Mouse (Mus musculus): Measurements from ENCODE around the gene 4930562C15Rik. TPM values are rescaled to one million over a fixed set of nuclear protein-coding genes. Genes with fewer than 3 reads are reported as not detected.

The 4930562C15Rik gene
- total and polyA plus RNA-seq, 3 experiments, result 0.12 to 0.21 TPM; not detected in 1

DNA sequence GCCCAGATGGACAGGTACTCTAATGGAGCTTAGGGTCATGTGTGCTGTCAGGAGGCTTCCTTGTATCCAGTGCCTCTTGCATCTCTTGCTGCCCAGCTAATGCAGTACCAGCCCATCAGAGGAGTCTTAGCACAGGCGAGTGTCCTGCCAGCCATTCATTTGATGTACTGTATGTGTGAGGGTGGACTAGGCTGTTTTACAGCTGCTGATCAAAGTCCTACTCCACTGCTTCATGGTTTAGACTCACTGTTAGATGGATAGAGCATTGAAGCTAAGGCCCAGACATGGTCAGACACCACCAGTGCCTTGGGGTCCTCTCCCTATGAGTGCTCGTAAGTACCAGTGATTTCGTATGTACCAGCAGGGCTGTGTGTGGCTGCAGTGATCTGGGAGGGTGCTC, 69.7 kb downstream of the 4930562C15Rik start:
- Histone ChIP-seq H3K4me1 (ENCODE audit: control insufficient read depth in 1 of 2, insufficient read depth in 2 of 2, low read length in 2 of 2) (no peaks in the 10 kb centered on the region), H3K4me3 (ENCODE audit: control insufficient read depth in 1 of 2, insufficient read depth in 1 of 2, low read depth in 2 of 2, low read length in 2 of 2) (no peak overlapping the region)

DNA sequence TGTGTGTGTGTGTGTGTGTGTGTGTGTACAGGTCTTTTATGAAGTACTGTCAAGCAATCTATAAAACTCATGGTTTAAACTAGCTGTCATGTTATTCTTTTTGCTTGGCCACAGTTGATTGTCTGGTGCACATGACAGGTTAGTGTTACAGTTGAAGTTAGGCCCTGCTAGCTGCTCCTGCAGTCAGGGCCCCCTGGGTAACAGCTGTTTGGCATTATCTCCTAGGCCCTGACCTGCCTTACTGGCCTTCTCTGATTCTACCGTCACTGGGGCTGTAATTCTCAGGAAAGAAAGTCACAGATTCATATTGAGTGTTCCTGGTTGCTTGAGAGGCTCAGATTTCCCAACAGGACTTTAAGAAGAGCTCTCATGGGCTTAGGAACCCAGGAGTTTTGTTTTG, 70.4 kb downstream of the 4930562C15Rik start:
- Histone ChIP-seq H3K4me1 (ENCODE audit: control insufficient read depth in 1 of 2, insufficient read depth in 2 of 2, low read length in 2 of 2) (no peaks in the 10 kb centered on the region), H3K4me3 (ENCODE audit: control insufficient read depth in 1 of 2, insufficient read depth in 1 of 2, low read depth in 2 of 2, low read length in 2 of 2) (no peak overlapping the region), H3K9me3 (replicated peaks; ENCODE audit: insufficient read depth, low read length) (no peaks in the 10 kb centered on the region), H3K79me2 (ENCODE audit: control insufficient read depth, insufficient read depth, low read length, poor library complexity) (no peaks in the 10 kb centered on the region), H3K27ac (ENCODE audit: control insufficient read depth, low read depth, low read length) (no peak overlapping the region), H3K27me3 (ENCODE audit: control insufficient read depth in 1 of 2, insufficient read depth in 2 of 2, low read length in 2 of 2) (no peaks in the 10 kb centered on the region), H3K36me3 (ENCODE audit: control insufficient read depth in 1 of 2, insufficient read depth in 2 of 2, low read length in 2 of 2) (no peaks in the 10 kb centered on the region; a peak in 1 of 4 replicates), H3K9ac (ENCODE audit: control insufficient read depth, low read depth, low read length, poor library complexity, severe bottlenecking) (no peak overlapping the region)
- no peak for DNase-seq (ENCODE audit: low read depth, low spot score)
- TF ChIP-seq MAX (IDR thresholded peaks at IDR 0.05; ENCODE audit: low read length) (no peak), TAL1 (IDR thresholded peaks at IDR 0.05; ENCODE audit: low read length) (no peak), GABPA (IDR thresholded peaks at IDR 0.05; ENCODE audit: low read depth, low read length) (no peak), JUND (IDR thresholded peaks at IDR 0.05; ENCODE audit: low read depth, low read length) (no peak), ZKSCAN1 (IDR thresholded peaks at IDR 0.05; ENCODE audit: low read depth, low read length) (no peak), MEF2A (IDR thresholded peaks at IDR 0.05; ENCODE audit: extremely low read depth, insufficient replicate concordance, low read depth, low read length, poor library complexity, severe bottlenecking) (no peak), POLR2AphosphoS2 (IDR thresholded peaks at IDR 0.05; ENCODE audit: low read length) (no peak), RCOR1 (IDR thresholded peaks at IDR 0.05; ENCODE audit: low read depth, low read length) (no peak), RAD21 (IDR thresholded peaks at IDR 0.05; ENCODE audit: low read depth, low read length) (no peak), ETS1 (IDR thresholded peaks at IDR 0.05; ENCODE audit: low read depth, low read length) (no peak), POLR2A (IDR thresholded peaks at IDR 0.05; ENCODE audit: control insufficient read depth in 1 of 2, insufficient read depth in 1 of 2, low read depth in 1 of 2, low read length in 2 of 2, poor library complexity in 1 of 2) (no peak), EP300 (IDR thresholded peaks at IDR 0.05; ENCODE audit: low read depth in 1 of 2, low read length in 2 of 2) (no peak), ZNF384 (IDR thresholded peaks at IDR 0.05; ENCODE audit: low read depth, low read length) (no peak), HCFC1 (IDR thresholded peaks at IDR 0.05; ENCODE audit: low read depth, low read length) (no peak), POLR2AphosphoS5 (IDR thresholded peaks at IDR 0.05; ENCODE audit: borderline replicate concordance, low read depth, low read length) (no peak), SMC3 (IDR thresholded peaks at IDR 0.05; ENCODE audit: low read depth, low read length) (no peak), GATA1 (IDR thresholded peaks at IDR 0.05; ENCODE audit: low read depth, low read length) (no peak), KAT2A (conservative IDR thresholded peaks at IDR 0.05; ENCODE audit: low read depth, low read length) (no peak)

More for the DNA sequence above, 69.7 kb downstream of the 4930562C15Rik start:
- Histone ChIP-seq H3K79me2 (ENCODE audit: control insufficient read depth, insufficient read depth, low read length, poor library complexity) (no peaks in the 10 kb centered on the region), H3K9ac (ENCODE audit: control insufficient read depth, low read depth, low read length, poor library complexity, severe bottlenecking) (no peak overlapping the region), H3K27ac (ENCODE audit: control insufficient read depth, low read depth, low read length) (no peak overlapping the region), H3K27me3 (ENCODE audit: control insufficient read depth in 1 of 2, insufficient read depth in 2 of 2, low read length in 2 of 2) (no peaks in the 10 kb centered on the region), H3K9me3 (replicated peaks; ENCODE audit: insufficient read depth, low read length) (no peaks in the 10 kb centered on the region), H3K36me3 (ENCODE audit: control insufficient read depth in 1 of 2, insufficient read depth in 2 of 2, low read length in 2 of 2) (no peaks in the 10 kb centered on the region; a peak in 1 of 4 replicates)
- TF ChIP-seq RAD21 (IDR thresholded peaks at IDR 0.05; ENCODE audit: low read depth, low read length) (no peak), JUND (IDR thresholded peaks at IDR 0.05; ENCODE audit: low read depth, low read length) (no peak), BHLHE40 (IDR thresholded peaks at IDR 0.05; ENCODE audit: borderline replicate concordance, low read depth, low read length) (no peak), USF2 (IDR thresholded peaks at IDR 0.05; ENCODE audit: borderline replicate concordance in 1 of 2, insufficient read depth in 1 of 2, low read depth in 1 of 2, low read length in 2 of 2) (no peak), POLR2A (IDR thresholded peaks at IDR 0.05; ENCODE audit: control insufficient read depth in 1 of 2, insufficient read depth in 1 of 2, low read depth in 1 of 2, low read length in 2 of 2, poor library complexity in 1 of 2) (no peak), UBTF (IDR thresholded peaks at IDR 0.05; ENCODE audit: borderline replicate concordance, insufficient read depth, low read depth, low read length) (no peak), POLR2AphosphoS5 (IDR thresholded peaks at IDR 0.05; ENCODE audit: borderline replicate concordance, low read depth, low read length) (no peak)
- no peak for DNase-seq (ENCODE audit: low read depth, low spot score)
